Mouse (Mus musculus) stomach, postnatal 0 days (tissue): ENCODE data around the gene Ambra1.

Experiments
- CTCF ChIP-seq: IDR thresholded peaks from 2 replicates; pipeline ENCODE4 v1.5.1; 2016; ENCODE audit warnings: antibody characterized with exemption, low read depth, mild to moderate bottlenecking, moderate library complexity
- EP300 ChIP-seq: optimal IDR thresholded peaks from 2 replicates; pipeline ENCODE3; 2016; ENCODE audit warnings: antibody characterized with exemption

- TF ChIP-seq CTCF (peak; percentile 84), EP300 (no peak)
Observed at GRCm38 (mm10) chr2:91963443-91963932, 233.6 kb downstream of the Ambra1 start.
